Mouse (Mus musculus): Measurements from ENCODE around the gene Tmem214. TPM values are rescaled to one million over a fixed set of nuclear protein-coding genes. Genes with fewer than 3 reads are reported as not detected.
"Not testable (repeated sequence)": the region's sequence is repeated elsewhere in the genome, so short reads cannot be mapped to it uniquely, and the experiment has no call there.

The Tmem214 gene
- polyA plus RNA-seq, 1 experiment: 57.9 TPM

DNA sequence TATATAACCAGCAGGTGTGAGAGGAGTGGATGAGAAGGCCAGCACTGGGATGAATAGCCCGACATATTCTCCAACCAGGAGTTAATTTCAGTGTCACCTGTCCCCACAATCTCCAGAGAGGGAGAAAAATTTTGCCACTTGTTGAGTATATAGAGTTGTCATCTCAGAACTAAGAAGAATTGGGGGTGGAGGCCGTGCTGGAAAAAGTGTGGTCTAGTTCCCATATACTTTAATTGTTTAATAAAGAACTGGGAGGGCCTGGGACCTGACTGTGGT lies 2.3 kb downstream of the Tmem214 start:
- TF ChIP-seq CTCF (IDR thresholded peaks at IDR 0.05; ENCODE audit: low read depth, low read length) (no peak), POLR2A (IDR thresholded peaks at IDR 0.05; ENCODE audit: borderline replicate concordance, low read depth, low read length) (no peak)
- peaks cover 42% of the 10 kb centered on the region for H3K4me1 ChIP-seq (ENCODE audit: control insufficient read depth, insufficient read depth, low read length)
- H3K4me3 ChIP-seq (ENCODE audit: insufficient read depth, low read length): peak overlapping the region; percentile 91
- no peak overlapping the region for H3K27ac ChIP-seq (ENCODE audit: insufficient read depth, low read depth, low read length)

GRCm38 (mm10) chr5:30872574-30872973 lies 4.8 kb downstream of the Tmem214 start:
- no peak for TF ChIP-seq POLR2A (IDR thresholded peaks at IDR 0.05; ENCODE audit: borderline replicate concordance, low read depth, low read length)
- TF ChIP-seq CTCF (IDR thresholded peaks at IDR 0.05; ENCODE audit: low read depth, low read length): no peak
- no peak overlapping the region for H3K27ac ChIP-seq (ENCODE audit: insufficient read depth, low read depth, low read length)
- H3K4me1 ChIP-seq (ENCODE audit: control insufficient read depth, insufficient read depth, low read length): peaks cover 26% of the 10 kb centered on the region
- no peak overlapping the region for H3K4me3 ChIP-seq (ENCODE audit: insufficient read depth, low read length)

- TF ChIP-seq CTCF (IDR thresholded peaks at IDR 0.05; ENCODE audit: low read depth, low read length) (no peak), POLR2A (IDR thresholded peaks at IDR 0.05; ENCODE audit: borderline replicate concordance, low read depth, low read length) (no peak)
- Histone ChIP-seq H3K27ac (ENCODE audit: insufficient read depth, low read depth, low read length) (no peak overlapping the region), H3K4me3 (ENCODE audit: insufficient read depth, low read length) (no peak overlapping the region), H3K4me1 (ENCODE audit: control insufficient read depth, insufficient read depth, low read length) (peaks cover 21% of the 10 kb centered on the region)
These were observed 6.6 kb downstream of the Tmem214 start for GRCm38 (mm10) chr5:30874365-30874764.

DNA sequence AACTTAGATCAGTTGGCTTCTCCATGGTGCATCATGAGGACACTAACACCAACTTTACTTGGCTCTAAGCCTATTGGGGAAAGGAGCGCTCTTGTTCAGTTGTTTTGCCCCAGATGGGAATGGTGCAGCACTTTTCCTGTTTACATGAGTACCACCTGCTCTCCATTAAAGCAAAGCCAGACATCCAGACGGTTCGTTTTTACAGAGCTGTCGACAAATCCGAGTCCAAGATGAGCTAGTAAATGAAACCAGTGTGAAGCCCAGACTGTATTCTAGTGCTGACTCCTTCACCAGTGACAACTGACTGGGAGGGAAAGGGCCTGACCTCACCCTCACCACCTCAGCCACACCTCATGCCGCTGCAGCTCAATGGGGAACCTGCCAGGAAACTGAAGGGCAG lies 10.8 kb downstream of the Tmem214 start:
- no peak for TF ChIP-seq POLR2A (IDR thresholded peaks at IDR 0.05; ENCODE audit: borderline replicate concordance, low read depth, low read length)
- Histone ChIP-seq H3K4me1 (ENCODE audit: control insufficient read depth, insufficient read depth, low read length) (peaks cover 2% of the 10 kb centered on the region; the same call in 1 of the 2 replicates), H3K27ac (ENCODE audit: insufficient read depth, low read depth, low read length) (no peak overlapping the region), H3K4me3 (ENCODE audit: insufficient read depth, low read length) (no peak overlapping the region)

GRCm38 (mm10) chr5:30879347-30879943 lies 11.6 kb downstream of the Tmem214 start:
- no peak overlapping the region for H3K27ac ChIP-seq (ENCODE audit: insufficient read depth, low read depth, low read length)
- no peak overlapping the region for H3K4me3 ChIP-seq (ENCODE audit: insufficient read depth, low read length)
- no peak for TF ChIP-seq CTCF (IDR thresholded peaks at IDR 0.05; ENCODE audit: low read depth, low read length)
- peaks cover 2% of the 10 kb centered on the region; the same call in 1 of the 2 replicates for H3K4me1 ChIP-seq (ENCODE audit: control insufficient read depth, insufficient read depth, low read length)

- H3K4me3 ChIP-seq (ENCODE audit: insufficient read depth, low read length); H3K4me1 ChIP-seq (ENCODE audit: control insufficient read depth, insufficient read depth, low read length); H3K27ac ChIP-seq (ENCODE audit: insufficient read depth, low read depth, low read length): not testable (repeated sequence)
These were observed 14.0 kb downstream of the Tmem214 start for GRCm38 (mm10) chr5:30881839-30882238.

DNA sequence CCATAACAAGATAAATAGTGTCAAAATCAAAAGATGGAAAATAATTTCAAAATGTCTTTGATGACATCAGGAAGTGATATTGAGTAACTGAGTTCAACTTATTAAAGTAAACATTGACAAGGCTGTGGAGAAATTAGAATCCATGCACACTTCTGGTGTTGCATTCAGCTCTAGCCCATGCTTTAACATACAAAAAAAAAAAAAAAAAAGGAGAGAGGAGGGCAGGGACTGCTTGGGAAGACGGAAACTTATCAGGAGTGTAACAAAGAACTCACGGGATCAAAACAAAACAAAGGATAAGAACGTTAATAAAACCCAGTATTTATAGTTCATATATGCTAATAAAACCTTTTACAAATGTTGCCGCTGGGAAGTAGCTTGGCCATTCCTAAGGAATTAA lies 18.4 kb downstream of the Tmem214 start:
- H3K4me1 ChIP-seq (ENCODE audit: control insufficient read depth, insufficient read depth, low read length): peaks cover 8% of the 10 kb centered on the region
- no peak overlapping the region for H3K27ac ChIP-seq (ENCODE audit: insufficient read depth, low read depth, low read length)
- TF ChIP-seq CTCF (IDR thresholded peaks at IDR 0.05; ENCODE audit: low read depth, low read length) (no peak), POLR2A (IDR thresholded peaks at IDR 0.05; ENCODE audit: borderline replicate concordance, low read depth, low read length) (no peak)
- no peak overlapping the region for H3K4me3 ChIP-seq (ENCODE audit: insufficient read depth, low read length)

DNA sequence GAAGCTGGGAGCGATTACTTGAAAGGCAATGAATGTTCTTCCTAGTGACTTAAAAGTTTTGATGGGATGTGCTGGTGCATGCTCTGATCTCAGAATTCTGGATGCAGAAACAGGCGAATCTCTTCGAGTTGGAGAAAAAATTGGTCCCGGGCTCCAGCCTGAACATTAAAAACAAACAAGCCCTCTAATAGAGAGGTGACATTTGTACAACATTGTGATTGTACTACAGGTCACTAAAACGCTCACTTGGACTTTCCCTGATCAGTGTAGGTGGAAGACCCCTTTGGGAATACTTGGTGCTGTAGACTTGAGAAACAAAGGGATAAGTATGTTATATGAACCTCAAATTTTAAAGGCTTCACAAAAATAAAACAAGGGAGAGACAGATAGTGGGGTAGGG lies 18.9 kb downstream of the Tmem214 start:
- Histone ChIP-seq H3K4me1 (ENCODE audit: control insufficient read depth, insufficient read depth, low read length) (peaks cover 8% of the 10 kb centered on the region), H3K27ac (ENCODE audit: insufficient read depth, low read depth, low read length) (no peak overlapping the region), H3K4me3 (ENCODE audit: insufficient read depth, low read length) (peak overlapping the region; percentile 85)
- TF ChIP-seq CTCF (IDR thresholded peaks at IDR 0.05; ENCODE audit: low read depth, low read length): no peak
- TF ChIP-seq POLR2A (IDR thresholded peaks at IDR 0.05; ENCODE audit: borderline replicate concordance, low read depth, low read length): no peak

GRCm38 (mm10) chr5:30887331-30887761 lies 19.5 kb downstream of the Tmem214 start:
- no peak for TF ChIP-seq POLR2A (IDR thresholded peaks at IDR 0.05; ENCODE audit: borderline replicate concordance, low read depth, low read length)
- no peak for TF ChIP-seq CTCF (IDR thresholded peaks at IDR 0.05; ENCODE audit: low read depth, low read length)
- Histone ChIP-seq H3K27ac (ENCODE audit: insufficient read depth, low read depth, low read length) (peak overlapping the region; percentile 45), H3K4me3 (ENCODE audit: insufficient read depth, low read length) (peak overlapping the region; percentile 85), H3K4me1 (ENCODE audit: control insufficient read depth, insufficient read depth, low read length) (peaks cover 8% of the 10 kb centered on the region)

- peak overlapping the region; percentile 85 for H3K4me3 ChIP-seq (ENCODE audit: insufficient read depth, low read length)
- TF ChIP-seq CTCF (IDR thresholded peaks at IDR 0.05; ENCODE audit: low read depth, low read length) (no peak), POLR2A (IDR thresholded peaks at IDR 0.05; ENCODE audit: borderline replicate concordance, low read depth, low read length) (no peak)
- peaks cover 8% of the 10 kb centered on the region for H3K4me1 ChIP-seq (ENCODE audit: control insufficient read depth, insufficient read depth, low read length)
These were observed 20.1 kb downstream of the Tmem214 start for GRCm38 (mm10) chr5:30887858-30888336.

More at GRCm38 (mm10) chr5:30887858-30888336, 20.1 kb downstream of the Tmem214 start:
- H3K27ac ChIP-seq (ENCODE audit: insufficient read depth, low read depth, low read length): peak overlapping the region; percentile 45
